Mouse (Mus musculus): ENCODE measurements at regions not wholly inside any gene's neighbourhood (a gene's known extent, or its start where the extent isn't known, plus 50 kb on each side); places are given as distances from the start of the nearest gene placed in this dataset.
"Not testable (repeated sequence)": the region's sequence is repeated elsewhere in the genome, so short reads cannot be mapped to it uniquely, and the experiment has no call there.

DNA sequence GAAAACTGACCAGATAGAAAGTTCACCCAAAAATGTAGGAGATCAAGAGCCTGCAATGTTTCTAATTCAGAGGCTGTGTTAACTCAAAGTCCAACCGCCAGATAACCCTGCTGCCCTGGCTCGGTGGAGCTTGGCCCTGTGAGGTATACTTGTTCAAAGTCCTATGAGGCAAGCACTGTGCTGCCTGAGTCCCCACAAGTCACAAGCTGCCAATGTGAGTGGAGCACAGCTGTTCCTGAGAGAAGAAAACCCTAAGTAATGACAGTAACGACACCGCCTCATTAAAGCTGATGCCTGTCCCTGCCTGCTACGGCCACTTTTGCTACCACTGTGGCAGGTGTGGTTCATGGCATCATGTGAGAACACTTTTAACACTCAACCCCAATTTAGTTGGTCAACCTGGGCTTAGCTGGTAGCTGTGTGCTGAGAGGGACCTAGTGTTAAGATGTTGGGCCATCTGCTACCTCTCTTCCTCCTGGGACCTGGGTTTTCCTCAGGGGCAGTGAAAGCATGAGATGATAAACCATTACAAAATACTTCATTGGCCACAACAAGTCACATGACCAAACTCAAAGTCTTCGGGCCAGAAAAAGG, 178.2 kb upstream of the Afdn start:
- Histone ChIP-seq H3K4me3 (no peak overlapping the region), H3K4me1 (no peaks in the 10 kb centered on the region), H3K36me3 (no peaks in the 10 kb centered on the region), H3K9ac (no peak overlapping the region), H3K27ac (no peak overlapping the region), H3K9me3 (no peaks in the 10 kb centered on the region), H3K4me2 (replicated peaks) (no peak overlapping the region), H3K27me3 (no peaks in the 10 kb centered on the region)
- 75% methylated on average over 6 of the region's 6 CpGs for WGBS
- no peak for ATAC-seq (ENCODE audit: insufficient number of reproducible peaks, insufficient read depth, low FRiP score, low TSS enrichment)

- ATAC-seq (ENCODE audit: insufficient number of reproducible peaks, insufficient read depth, low FRiP score, low TSS enrichment), result no peak
- Histone ChIP-seq H3K9me3 (no peaks in the 10 kb centered on the region), H3K4me1 (no peaks in the 10 kb centered on the region), H3K4me2 (replicated peaks) (no peak overlapping the region), H3K27ac (no peak overlapping the region), H3K27me3 (no peaks in the 10 kb centered on the region), H3K36me3 (no peaks in the 10 kb centered on the region), H3K9ac (no peak overlapping the region), H3K4me3 (no peak overlapping the region)
- WGBS, result 71% methylated on average over 9 of the region's 9 CpGs
Observed at GRCm38 (mm10) chr17:13583475-13584233, 176.7 kb upstream of the Afdn start.

DNA sequence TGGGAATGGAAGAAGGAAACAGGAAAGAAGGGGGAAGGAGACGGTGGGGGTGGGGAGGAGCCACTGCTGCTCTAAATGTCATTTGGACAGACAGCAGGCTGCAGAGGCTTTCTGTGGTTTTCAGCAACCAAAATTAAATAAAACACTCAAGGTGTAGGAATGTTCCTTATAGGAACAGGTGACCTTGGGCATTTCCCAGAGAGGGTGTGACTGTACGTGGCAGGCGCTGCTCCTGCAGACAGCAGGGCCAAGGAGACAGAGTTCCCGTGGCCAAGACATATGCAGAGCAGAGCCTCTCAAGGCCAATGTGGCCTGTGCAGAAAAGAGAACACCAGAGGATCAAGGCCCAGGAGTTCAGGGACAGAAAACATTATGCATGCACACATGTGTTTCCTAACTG, 175.9 kb upstream of the Afdn start:
- Histone ChIP-seq H3K36me3 (no peaks in the 10 kb centered on the region), H3K27ac (no peak overlapping the region), H3K27me3 (no peaks in the 10 kb centered on the region), H3K4me1 (no peaks in the 10 kb centered on the region), H3K9ac (no peak overlapping the region), H3K4me2 (replicated peaks) (no peak overlapping the region), H3K4me3 (no peak overlapping the region), H3K9me3 (no peaks in the 10 kb centered on the region)
- WGBS, result 60% methylated on average over 4 of the region's 4 CpGs
- no peak for ATAC-seq (ENCODE audit: insufficient number of reproducible peaks, insufficient read depth, low FRiP score, low TSS enrichment)

DNA sequence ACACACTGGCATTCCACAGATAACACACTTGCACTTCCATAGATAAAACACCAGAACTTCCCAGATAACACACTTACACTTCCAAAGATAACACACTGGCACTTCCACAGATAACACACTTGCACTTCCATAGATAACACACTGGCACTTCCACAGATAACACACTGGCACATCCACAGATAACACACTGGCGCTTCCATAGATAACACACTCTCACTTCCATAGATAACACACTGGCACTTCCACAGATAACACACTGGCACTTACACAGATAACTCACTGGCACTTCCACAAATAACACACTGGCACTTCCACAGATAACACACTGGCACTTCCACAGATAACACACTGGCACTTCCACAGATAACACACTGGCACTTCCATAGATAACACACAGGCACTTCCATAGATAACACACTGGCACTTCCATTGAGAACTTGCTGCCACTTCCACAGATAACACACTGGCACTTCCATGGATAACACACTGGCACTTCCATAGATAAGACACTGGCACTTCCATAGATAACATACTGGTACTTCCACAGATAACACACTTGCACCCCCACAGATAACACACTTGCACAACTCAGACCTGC, 170.0 kb upstream of the Afdn start:
- H3K27me3 ChIP-seq; H3K36me3 ChIP-seq; ATAC-seq (ENCODE audit: insufficient number of reproducible peaks, insufficient read depth, low FRiP score, low TSS enrichment); H3K9me3 ChIP-seq; H3K4me2 ChIP-seq (replicated peaks); H3K4me3 ChIP-seq; H3K9ac ChIP-seq; H3K27ac ChIP-seq; H3K4me1 ChIP-seq: not testable (repeated sequence)
- 75% methylated on average over 1 of the region's 1 CpGs for WGBS

All from embryonic facial prominence, embryonic 12.5 days (tissue).